Mouse (Mus musculus): ENCODE measurements around the gene Golt1a. TPM values are rescaled to one million over a fixed set of nuclear protein-coding genes. Genes with fewer than 3 reads are reported as not detected.
A peak's percentile ranks its signal among the peaks of the same experiment; 100 is the strongest.

Golt1a gene
- polyA plus RNA-seq, 1 experiment, result not detected

DNA sequence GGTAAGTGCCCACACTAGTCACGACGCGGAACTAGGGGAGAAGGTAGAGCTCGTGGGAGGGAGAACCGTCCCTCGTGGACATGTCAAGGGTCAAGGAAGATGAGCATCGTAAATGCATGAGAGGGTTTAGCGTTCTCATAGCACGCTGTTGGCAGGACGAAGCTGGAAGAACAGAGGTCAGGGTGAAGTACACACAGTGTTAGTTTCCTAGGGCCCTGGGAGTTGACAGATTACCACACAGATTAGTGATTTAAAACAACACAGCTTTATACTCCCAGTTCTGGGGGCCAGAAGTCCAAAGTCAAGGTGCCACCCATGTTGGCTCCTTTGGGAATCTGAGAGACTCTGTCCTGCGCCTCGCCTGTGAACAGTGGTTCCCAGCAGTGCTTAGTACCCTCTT is 21.7 kb upstream of the Golt1a start:
- H3K4me3 ChIP-seq (ENCODE audit: insufficient read depth, poor library complexity, severe bottlenecking), result no peak overlapping the region
- H3K36me3 ChIP-seq (ENCODE audit: control insufficient read depth, insufficient read depth), result no peaks in the 10 kb centered on the region
- H3ac ChIP-seq (ENCODE audit: control insufficient read depth, insufficient read length, low read depth), result no peak overlapping the region
- no peak for TF ChIP-seq MAX (IDR thresholded peaks at IDR 0.05)
- no peak for TF ChIP-seq CEBPB (IDR thresholded peaks at IDR 0.05; ENCODE audit: low read depth)
- no peak for TF ChIP-seq USF1 (IDR thresholded peaks at IDR 0.05; ENCODE audit: low read depth)
- TF ChIP-seq CTCF (IDR thresholded peaks at IDR 0.05; ENCODE audit: control insufficient read depth, insufficient read depth, insufficient read length), result no peak
- TF ChIP-seq FOSL1 (IDR thresholded peaks at IDR 0.05; ENCODE audit: insufficient read depth, low read length, poor library complexity, severe bottlenecking), result no peak
- TF ChIP-seq MYOG (IDR thresholded peaks at IDR 0.05; ENCODE audit: control insufficient read depth, extremely low read depth, insufficient read length), result no peak
- no peak for TF ChIP-seq MYOD1 (IDR thresholded peaks at IDR 0.05; ENCODE audit: control insufficient read depth, insufficient read length, low read depth)
- no peaks in the 10 kb centered on the region for H3K79me2 ChIP-seq (ENCODE audit: control insufficient read depth, insufficient read depth)
- peaks cover 7% of the 10 kb centered on the region for H3K27me3 ChIP-seq (ENCODE audit: control insufficient read depth, insufficient read depth, insufficient read length)
- no peaks in the 10 kb centered on the region for H3K79me3 ChIP-seq (ENCODE audit: low read depth)

DNA sequence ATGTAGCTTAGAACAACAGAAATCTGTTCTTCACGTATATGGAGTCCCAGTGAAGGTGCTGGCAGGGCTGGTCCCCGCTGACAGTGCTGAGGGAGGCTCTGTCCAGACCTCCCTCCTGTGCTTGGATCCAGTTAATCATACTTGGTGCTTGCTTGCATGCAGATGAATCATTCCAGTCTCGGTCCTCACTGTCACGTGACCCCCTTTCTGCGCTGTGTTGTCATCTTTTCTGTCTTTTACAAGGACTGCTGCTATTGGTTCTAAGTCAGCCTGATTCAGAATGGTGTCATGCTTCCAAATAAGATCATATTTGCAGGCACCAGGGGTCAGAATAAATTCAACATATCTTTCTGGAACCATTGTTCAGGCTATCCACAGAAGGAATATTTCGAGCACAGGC is 17.7 kb upstream of the Golt1a start:
- peaks cover 7% of the 10 kb centered on the region for H3K27me3 ChIP-seq (ENCODE audit: control insufficient read depth, insufficient read depth, insufficient read length)
- no peaks in the 10 kb centered on the region for H3K36me3 ChIP-seq (ENCODE audit: control insufficient read depth, insufficient read depth)
- TF ChIP-seq FOSL1 (IDR thresholded peaks at IDR 0.05; ENCODE audit: insufficient read depth, low read length, poor library complexity, severe bottlenecking), result no peak
- peak; percentile 94 for TF ChIP-seq USF1 (IDR thresholded peaks at IDR 0.05; ENCODE audit: low read depth)
- no peaks in the 10 kb centered on the region for H3K79me2 ChIP-seq (ENCODE audit: control insufficient read depth, insufficient read depth)
- no peaks in the 10 kb centered on the region for H3K79me3 ChIP-seq (ENCODE audit: low read depth)
- H3ac ChIP-seq (ENCODE audit: control insufficient read depth, insufficient read length, low read depth), result no peak overlapping the region
- H3K4me3 ChIP-seq (ENCODE audit: insufficient read depth, poor library complexity, severe bottlenecking), result no peak overlapping the region

DNA sequence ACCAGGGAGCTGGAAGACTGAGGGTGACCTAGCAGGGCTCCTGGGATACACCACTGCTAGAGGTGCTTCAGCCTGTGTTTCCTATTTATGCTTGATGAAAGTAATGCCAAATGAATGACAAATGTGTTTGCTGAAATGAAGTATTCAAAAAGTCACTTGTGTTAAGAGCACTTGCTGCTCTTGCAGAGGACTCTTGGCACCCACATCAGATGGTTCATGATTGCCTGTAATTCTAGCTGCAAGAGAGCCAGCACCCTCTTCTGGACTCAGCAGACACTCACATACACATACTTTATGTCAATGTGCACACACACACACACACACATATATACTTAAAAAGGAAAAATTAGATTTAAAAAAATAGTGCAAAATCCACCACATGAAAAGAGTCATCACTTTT is 17.0 kb upstream of the Golt1a start:
- no peak for TF ChIP-seq USF1 (IDR thresholded peaks at IDR 0.05; ENCODE audit: low read depth)
- TF ChIP-seq FOSL1 (IDR thresholded peaks at IDR 0.05; ENCODE audit: insufficient read depth, low read length, poor library complexity, severe bottlenecking), result no peak
- no peak for TF ChIP-seq MYOG (IDR thresholded peaks at IDR 0.05; ENCODE audit: control insufficient read depth, extremely low read depth, insufficient read length)
- no peak for TF ChIP-seq MAX (IDR thresholded peaks at IDR 0.05)
- no peak for TF ChIP-seq CTCF (IDR thresholded peaks at IDR 0.05; ENCODE audit: control insufficient read depth, insufficient read depth, insufficient read length)
- TF ChIP-seq CEBPB (IDR thresholded peaks at IDR 0.05; ENCODE audit: low read depth), result no peak
- no peak for TF ChIP-seq MYOD1 (IDR thresholded peaks at IDR 0.05; ENCODE audit: control insufficient read depth, insufficient read length, low read depth)
- no peak overlapping the region for H3ac ChIP-seq (ENCODE audit: control insufficient read depth, insufficient read length, low read depth)

DNA sequence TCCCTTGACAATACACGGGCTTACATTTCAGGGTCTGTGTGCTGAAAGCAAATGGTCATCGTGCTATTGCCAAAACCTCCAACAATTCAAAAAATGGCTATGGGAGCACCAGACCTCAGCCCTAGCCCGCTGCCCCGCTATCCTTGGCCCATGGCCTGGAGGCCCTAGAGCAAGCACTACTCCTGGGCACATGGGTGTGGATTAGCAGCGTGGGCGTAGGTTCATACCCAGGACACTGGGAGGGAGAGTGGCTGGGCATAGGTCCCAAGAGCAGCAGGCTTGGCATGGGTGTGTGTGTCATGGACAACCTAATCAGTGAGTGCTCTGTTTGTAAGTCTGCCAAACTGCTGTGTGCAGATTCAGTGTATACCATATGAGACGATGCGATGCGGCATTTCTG is 13.2 kb upstream of the Golt1a start:
- TF ChIP-seq CTCF (IDR thresholded peaks at IDR 0.05; ENCODE audit: control insufficient read depth, insufficient read depth, insufficient read length) (no peak), MAX (IDR thresholded peaks at IDR 0.05) (no peak), MYOG (IDR thresholded peaks at IDR 0.05; ENCODE audit: control insufficient read depth, extremely low read depth, insufficient read length) (no peak), CEBPB (IDR thresholded peaks at IDR 0.05; ENCODE audit: low read depth) (no peak), FOSL1 (IDR thresholded peaks at IDR 0.05; ENCODE audit: insufficient read depth, low read length, poor library complexity, severe bottlenecking) (no peak)
- no peaks in the 10 kb centered on the region for H3K79me3 ChIP-seq (ENCODE audit: low read depth)
- H3K79me2 ChIP-seq (ENCODE audit: control insufficient read depth, insufficient read depth), result no peaks in the 10 kb centered on the region
- no peak overlapping the region for H3K4me3 ChIP-seq (ENCODE audit: insufficient read depth, poor library complexity, severe bottlenecking)
- H3K27me3 ChIP-seq (ENCODE audit: control insufficient read depth, insufficient read depth, insufficient read length), result no peaks in the 10 kb centered on the region
- H3K36me3 ChIP-seq (ENCODE audit: control insufficient read depth, insufficient read depth), result no peaks in the 10 kb centered on the region
- no peak overlapping the region for H3ac ChIP-seq (ENCODE audit: control insufficient read depth, insufficient read length, low read depth)

More for the DNA sequence above, 17.0 kb upstream of the Golt1a start:
- H3K4me3 ChIP-seq (ENCODE audit: insufficient read depth, poor library complexity, severe bottlenecking), result no peak overlapping the region
- H3K79me3 ChIP-seq (ENCODE audit: low read depth), result no peaks in the 10 kb centered on the region
- H3K36me3 ChIP-seq (ENCODE audit: control insufficient read depth, insufficient read depth), result no peaks in the 10 kb centered on the region
- no peaks in the 10 kb centered on the region for H3K79me2 ChIP-seq (ENCODE audit: control insufficient read depth, insufficient read depth)
- peaks cover 7% of the 10 kb centered on the region for H3K27me3 ChIP-seq (ENCODE audit: control insufficient read depth, insufficient read depth, insufficient read length)

DNA sequence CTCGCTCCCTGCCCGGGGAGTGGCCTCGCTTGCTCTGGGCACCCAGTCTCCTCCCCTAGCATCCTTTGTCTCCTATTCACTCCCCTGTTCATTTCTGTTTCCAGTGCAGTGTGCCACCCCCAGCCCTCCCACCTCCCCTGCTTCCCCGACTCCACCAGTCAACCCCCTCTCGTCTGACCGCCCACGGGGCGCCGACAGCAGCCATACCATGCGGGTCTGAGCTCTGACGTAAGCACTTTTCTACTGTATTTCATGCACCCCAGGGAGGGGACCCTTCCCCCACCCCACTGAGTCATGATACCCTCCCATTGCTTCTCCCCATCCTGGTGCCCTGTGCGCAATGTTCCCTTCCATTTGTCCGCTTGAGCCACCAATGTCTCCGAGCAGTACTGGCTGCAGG is 10.8 kb upstream of the Golt1a start:
- Histone ChIP-seq H3K27me3 (ENCODE audit: control insufficient read depth, insufficient read depth, insufficient read length) (no peaks in the 10 kb centered on the region), H3K79me2 (ENCODE audit: control insufficient read depth, insufficient read depth) (no peaks in the 10 kb centered on the region), H3K36me3 (ENCODE audit: control insufficient read depth, insufficient read depth) (no peaks in the 10 kb centered on the region), H3K79me3 (ENCODE audit: low read depth) (no peaks in the 10 kb centered on the region), H3K4me3 (ENCODE audit: insufficient read depth, poor library complexity, severe bottlenecking) (no peak overlapping the region), H3ac (ENCODE audit: control insufficient read depth, insufficient read length, low read depth) (no peak overlapping the region)
- TF ChIP-seq MYOG (IDR thresholded peaks at IDR 0.05; ENCODE audit: control insufficient read depth, extremely low read depth, insufficient read length), result no peak
- no peak for TF ChIP-seq USF1 (IDR thresholded peaks at IDR 0.05; ENCODE audit: low read depth)
- no peak for TF ChIP-seq CTCF (IDR thresholded peaks at IDR 0.05; ENCODE audit: control insufficient read depth, insufficient read depth, insufficient read length)
- no peak for TF ChIP-seq MYOD1 (IDR thresholded peaks at IDR 0.05; ENCODE audit: control insufficient read depth, insufficient read length, low read depth)
- no peak for TF ChIP-seq FOSL1 (IDR thresholded peaks at IDR 0.05; ENCODE audit: insufficient read depth, low read length, poor library complexity, severe bottlenecking)
- no peak for TF ChIP-seq MAX (IDR thresholded peaks at IDR 0.05)
- TF ChIP-seq CEBPB (IDR thresholded peaks at IDR 0.05; ENCODE audit: low read depth), result no peak

DNA sequence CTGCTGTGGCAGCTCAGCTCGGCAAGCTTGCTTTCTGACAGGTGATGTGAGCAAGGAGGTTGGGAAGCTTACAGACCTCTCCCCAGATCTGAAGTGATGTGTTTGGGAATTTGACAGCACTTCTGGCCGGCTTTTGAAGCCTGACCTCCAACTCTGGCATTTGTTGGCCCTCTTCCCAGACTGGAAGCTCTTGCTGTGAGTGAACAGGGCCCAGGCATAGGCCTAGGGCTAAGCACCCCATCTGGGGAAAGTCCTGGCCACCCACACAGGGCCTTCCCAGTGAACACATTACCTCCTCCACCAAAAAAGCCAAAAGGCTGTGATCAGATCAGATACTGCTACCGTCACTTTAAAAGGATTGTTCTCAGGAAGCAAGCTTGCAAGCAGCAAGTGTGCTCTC is 7.1 kb upstream of the Golt1a start:
- H3ac ChIP-seq (ENCODE audit: control insufficient read depth, insufficient read length, low read depth), result no peak overlapping the region
- TF ChIP-seq USF1 (IDR thresholded peaks at IDR 0.05; ENCODE audit: low read depth), result no peak
- TF ChIP-seq MAX (IDR thresholded peaks at IDR 0.05), result no peak
- TF ChIP-seq CTCF (IDR thresholded peaks at IDR 0.05; ENCODE audit: control insufficient read depth, insufficient read depth, insufficient read length), result no peak
- no peak for TF ChIP-seq FOSL1 (IDR thresholded peaks at IDR 0.05; ENCODE audit: insufficient read depth, low read length, poor library complexity, severe bottlenecking)
- no peak for TF ChIP-seq MYOG (IDR thresholded peaks at IDR 0.05; ENCODE audit: control insufficient read depth, extremely low read depth, insufficient read length)
- TF ChIP-seq CEBPB (IDR thresholded peaks at IDR 0.05; ENCODE audit: low read depth), result no peak
- TF ChIP-seq MYOD1 (IDR thresholded peaks at IDR 0.05; ENCODE audit: control insufficient read depth, insufficient read length, low read depth), result no peak
- no peaks in the 10 kb centered on the region for H3K36me3 ChIP-seq (ENCODE audit: control insufficient read depth, insufficient read depth)
- no peaks in the 10 kb centered on the region for H3K79me3 ChIP-seq (ENCODE audit: low read depth)
- no peaks in the 10 kb centered on the region for H3K27me3 ChIP-seq (ENCODE audit: control insufficient read depth, insufficient read depth, insufficient read length)
- H3K79me2 ChIP-seq (ENCODE audit: control insufficient read depth, insufficient read depth), result no peaks in the 10 kb centered on the region
- H3K4me3 ChIP-seq (ENCODE audit: insufficient read depth, poor library complexity, severe bottlenecking), result no peak overlapping the region
